Mouse (Mus musculus): ENCODE results near the gene Cenpm. TPM values are rescaled to one million over a fixed set of nuclear protein-coding genes. Genes with fewer than 3 reads are reported as not detected.

The Cenpm gene
- 1.4 TPM for polyA plus RNA-seq (2017; shearing (Covaris generic))

DNA sequence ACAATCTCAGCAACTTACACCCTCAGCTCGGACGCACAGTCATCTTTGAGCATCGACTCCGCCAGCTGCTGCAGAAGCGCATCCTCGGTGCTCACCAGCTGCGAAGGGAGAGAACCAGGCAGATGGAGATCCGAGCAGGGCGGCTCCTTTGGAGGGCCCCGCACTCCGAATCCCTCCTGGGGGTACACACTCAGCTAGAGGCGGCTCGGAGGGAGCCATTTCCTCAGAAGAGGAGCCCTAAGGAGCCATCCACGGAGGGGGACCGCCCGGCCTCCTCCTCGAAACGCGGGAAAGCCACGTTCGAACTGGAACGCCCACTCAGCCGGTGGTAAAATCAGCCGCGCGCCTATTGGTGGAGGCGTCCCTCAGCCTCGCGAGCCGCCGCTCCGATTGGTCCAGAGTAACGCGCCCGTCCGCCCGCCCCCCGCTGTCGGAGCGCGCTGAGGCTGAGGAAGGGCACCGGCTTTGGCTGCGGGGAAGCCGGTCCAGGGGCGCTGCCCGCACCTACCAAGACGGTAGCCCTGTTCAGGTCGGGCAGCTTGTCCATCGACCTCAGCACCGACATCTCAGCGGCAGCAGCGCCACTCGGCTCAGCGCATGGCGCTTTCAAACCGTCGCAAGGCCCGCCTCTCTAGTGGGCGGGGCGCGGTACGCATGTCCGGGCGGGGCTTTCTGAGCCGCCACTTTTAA, at the start of gene Cenpm:
Gene Cenpm (minus strand): TSS at position 634 of the 690 bp plus-strand sequence.

DNA sequence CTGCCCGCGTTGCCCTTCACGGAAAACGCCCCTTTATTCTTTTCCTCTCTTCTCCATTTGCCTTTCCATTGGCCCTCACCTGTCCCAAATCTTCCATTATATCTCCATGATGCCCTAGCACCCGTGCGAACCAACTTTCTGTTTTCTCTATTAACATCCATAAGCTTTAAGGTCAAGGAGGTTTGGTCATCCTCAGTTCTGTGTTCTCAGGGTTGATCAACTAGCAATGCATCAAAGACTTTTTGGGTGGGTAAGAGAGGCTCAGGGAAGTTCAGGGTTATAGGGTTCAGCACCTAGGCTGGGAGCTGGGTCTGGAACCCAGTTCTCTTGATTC, 30.0 kb upstream of the Cenpm start, which contains the start of gene Sept3:
Gene Sept3 (plus strand): TSS at position 301 of the 334 bp plus-strand sequence.

GRCm38 (mm10) chr15:82252097-82252496, 7.5 kb upstream of the Cenpm start, which contains the start of gene 1500009C09Rik:
1500009C09Rik (plus strand) TSS chr15:82252397.

GRCm38 (mm10) chr15:82223657-82224601, 20.6 kb downstream of the Cenpm start, which contains the start of gene Tnfrsf13c:
Tnfrsf13c (minus strand) TSS chr15:82224369.

GRCm38 (mm10) chr15:82212752-82213063, 31.8 kb downstream of the Cenpm start, which contains the start of gene Shisa8:
Shisa8 (minus strand) TSS chr15:82212815.

Other genes starting within 250 kb of the Cenpm start
- 27.2 TPM for gene Desi1, start 210.9 kb downstream of the Cenpm start, polyA plus RNA-seq (2017; shearing (Covaris generic))
- gene Snu13, start 197.2 kb downstream of the Cenpm start, polyA plus RNA-seq (2017; shearing (Covaris generic)), result 193 TPM
- not detected for gene 4930407I10Rik, start 185.6 kb downstream of the Cenpm start, polyA plus RNA-seq (2017; shearing (Covaris generic))
- gene Mei1, start 174.8 kb downstream of the Cenpm start, polyA plus RNA-seq (2017; shearing (Covaris generic)), result 0.13 TPM
- 32.0 TPM for gene Ccdc134, start 116.8 kb downstream of the Cenpm start, polyA plus RNA-seq (2017; shearing (Covaris generic))
- gene Srebf2, start 97.6 kb downstream of the Cenpm start, polyA plus RNA-seq (2017; shearing (Covaris generic)), result 151 TPM
- gene Shisa8, start 31.9 kb downstream of the Cenpm start, polyA plus RNA-seq (2017; shearing (Covaris generic)), result not detected
- gene Tnfrsf13c, start 20.4 kb downstream of the Cenpm start, polyA plus RNA-seq (2017; shearing (Covaris generic)), result 0.39 TPM
- not detected for gene 1500009C09Rik, start 7.6 kb upstream of the Cenpm start, polyA plus RNA-seq (2017; shearing (Covaris generic))
- gene Sept3, start 30.1 kb upstream of the Cenpm start, polyA plus RNA-seq (2017; shearing (Covaris generic)), result 0.94 TPM
- gene Wbp2nl, start 54.2 kb upstream of the Cenpm start, polyA plus RNA-seq (2017; shearing (Covaris generic)), result not detected
- gene Naga, start 94.2 kb upstream of the Cenpm start, polyA plus RNA-seq (2017; shearing (Covaris generic)), result 28.1 TPM
- gene Pheta2, start 94.2 kb upstream of the Cenpm start, polyA plus RNA-seq (2017; shearing (Covaris generic)), result 0.61 TPM
- 196 TPM for gene Smdt1, start 94.2 kb upstream of the Cenpm start, polyA plus RNA-seq (2017; shearing (Covaris generic))
- gene Ndufa6, start 109.6 kb upstream of the Cenpm start, polyA plus RNA-seq (2017; shearing (Covaris generic)), result 299 TPM
- 5.6 TPM for gene Cyp2d22, start 135.5 kb upstream of the Cenpm start, polyA plus RNA-seq (2017; shearing (Covaris generic))
- not detected for gene Cyp2d11, start 149.3 kb upstream of the Cenpm start, polyA plus RNA-seq (2017; shearing (Covaris generic))
- gene Cyp2d10, start 162.4 kb upstream of the Cenpm start, polyA plus RNA-seq (2017; shearing (Covaris generic)), result 0.93 TPM
- not detected for gene Cyp2d9, start 188.7 kb upstream of the Cenpm start, polyA plus RNA-seq (2017; shearing (Covaris generic))